ENCODE assay signal across 10 mouse cellular contexts in the genomic region with DNA sequence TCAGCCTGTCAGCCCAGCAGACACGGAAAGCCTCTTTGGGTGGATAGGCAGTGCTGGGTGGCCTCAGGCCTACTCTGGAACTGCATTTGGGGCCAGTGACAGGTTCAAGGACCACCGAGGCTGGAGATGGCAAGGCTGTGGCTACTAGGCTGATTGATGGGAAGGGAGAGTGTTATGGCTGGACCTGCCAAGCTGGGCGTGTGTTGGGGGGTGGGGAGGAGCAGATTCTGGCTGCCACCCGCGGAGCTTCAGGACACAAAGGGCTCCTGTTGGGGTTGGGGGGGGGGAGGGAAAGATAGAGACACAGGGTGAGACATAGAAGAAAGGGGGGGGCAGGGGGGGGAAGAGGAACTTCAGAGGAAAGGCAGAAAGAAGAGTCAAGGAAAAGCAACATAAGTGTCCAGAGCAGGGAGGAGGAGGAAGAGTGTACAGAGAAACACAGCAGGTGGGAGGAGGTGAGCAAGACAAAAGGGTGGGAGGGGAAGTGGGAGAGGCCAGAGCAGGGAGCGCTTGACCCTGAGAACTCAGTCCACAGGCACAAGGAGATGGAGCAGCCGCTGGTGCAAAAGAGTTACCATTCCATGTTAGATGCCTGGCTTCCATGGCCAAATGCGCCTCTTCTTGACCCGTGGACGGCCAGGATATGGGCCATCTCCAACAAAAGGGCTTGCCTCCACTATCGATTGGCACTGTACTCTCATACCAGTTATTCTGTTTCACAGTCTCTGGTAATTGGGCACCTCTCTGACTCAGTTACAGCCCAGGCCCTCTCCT. TPM values are rescaled to one million over a fixed set of nuclear protein-coding genes. Genes with fewer than 3 reads are reported as not detected.
DNase-seq lines count a peak whose midpoint lies in the region; ATAC-seq and TF ChIP-seq lines count a peak whose summit lies in the region.
"Had no signal": no experiment of that assay in that cellular context is flagged by ENCODE, and none has a peak within 500 bp of the region (broad histone marks: within the 10 kb centered on the region; RNA-seq: fewer than 3 reads in every experiment).

No protein-coding gene starts in this region.

- ATAC-seq in kidney, embryonic 16.5 days (ENCODE audit: low FRiP score, low TSS enrichment) = no peak
- no peak for ATAC-seq in embryonic facial prominence, embryonic 11.5 days (replicated peaks; ENCODE audit: insufficient number of reproducible peaks, low FRiP score, low TSS enrichment, low read depth)
- ATAC-seq in intestine, postnatal 0 days = no peak
- ATAC-seq in neural tube, embryonic 15.5 days (ENCODE audit: low FRiP score) = no peak

- no peak overlapping the region for H3K27ac ChIP-seq in kidney, embryonic 16.5 days (ENCODE audit: low read length)
- H3K27ac ChIP-seq in embryonic facial prominence, embryonic 11.5 days (replicated peaks; ENCODE audit: low read depth, low read length) = no peak overlapping the region
- no peak overlapping the region for H3K27ac ChIP-seq in intestine, postnatal 0 days (ENCODE audit: low read depth, low read length)
- no peak overlapping the region for H3K27ac ChIP-seq in neural tube, embryonic 15.5 days (replicated peaks)

- peaks cover 21% of the 10 kb centered on the region for H3K4me1 ChIP-seq in kidney, embryonic 16.5 days (ENCODE audit: insufficient read depth, low read length)
- peaks cover 4% of the 10 kb centered on the region; the same call in 1 of the 2 replicates for H3K4me1 ChIP-seq in embryonic facial prominence, embryonic 11.5 days (ENCODE audit: control insufficient read depth, insufficient read depth, low read length)
- H3K4me1 ChIP-seq in intestine, postnatal 0 days (replicated peaks; ENCODE audit: control insufficient read depth, insufficient read depth, low read length) = 0 out of 2 replicates have a peak, but pooled peaks cover 5% of the 10 kb centered on the region
- peaks cover 50% of the 10 kb centered on the region for H3K4me1 ChIP-seq in neural tube, embryonic 15.5 days

- peak overlapping the region; percentile 90 for H3K4me2 ChIP-seq in kidney, embryonic 16.5 days (replicated peaks; ENCODE audit: low read depth, low read length)
- H3K4me2 ChIP-seq in embryonic facial prominence, embryonic 11.5 days (ENCODE audit: low read depth, low read length) = peak overlapping the region; percentile 89
- H3K4me2 ChIP-seq in intestine, postnatal 0 days (replicated peaks; ENCODE audit: low read depth) = peak overlapping the region; percentile 92
- H3K4me2 ChIP-seq in neural tube, embryonic 15.5 days = peak overlapping the region; percentile 95

- DNase-seq in kidney, adult 18-20 months = no peak
- DNase-seq in embryonic facial prominence, embryonic 11.5 days (ENCODE audit: low spot score) = no peak
- DNase-seq in urinary bladder, adult 2 months (ENCODE audit: low spot score) = no peak
- DNase-seq in kidney, postnatal 36 days = no peak
- DNase-seq in heart, adult 8-10 months (ENCODE audit: low spot score) = no peak
- DNase-seq: right cerebral cortex, postnatal 4 days had no signal

- H3K9ac ChIP-seq in kidney, embryonic 16.5 days (replicated peaks; ENCODE audit: low read length) = peak overlapping the region; percentile 81
- no peak overlapping the region for H3K9ac ChIP-seq in embryonic facial prominence, embryonic 11.5 days (replicated peaks; ENCODE audit: low read length)
- no peak overlapping the region for H3K9ac ChIP-seq in intestine, postnatal 0 days (ENCODE audit: low read depth, low read length)
- H3K9ac ChIP-seq in neural tube, embryonic 15.5 days (replicated peaks) = peak overlapping the region; percentile 63

- 41% methylated on average over 8 of the region's 11 CpGs for WGBS in kidney, embryonic 16.5 days
- WGBS in embryonic facial prominence, embryonic 11.5 days = 31% methylated on average over 11 of the region's 11 CpGs
- 35% methylated on average over 11 of the region's 11 CpGs for WGBS in intestine, postnatal 0 days
- WGBS in neural tube, embryonic 15.5 days = 30% methylated on average over 11 of the region's 11 CpGs

- H3K27me3 ChIP-seq in kidney, embryonic 16.5 days (ENCODE audit: insufficient read depth, low read length) = no peaks in the 10 kb centered on the region
- no peaks in the 10 kb centered on the region for H3K27me3 ChIP-seq in embryonic facial prominence, embryonic 11.5 days (ENCODE audit: control insufficient read depth, insufficient read depth, low read length)
- no peaks in the 10 kb centered on the region for H3K27me3 ChIP-seq in intestine, postnatal 0 days (replicated peaks; ENCODE audit: control insufficient read depth, insufficient read depth, low read length)
- H3K27me3 ChIP-seq in neural tube, embryonic 15.5 days (replicated peaks) = no peaks in the 10 kb centered on the region

- no peak for TF ChIP-seq CTCF in intestine, postnatal 0 days (IDR thresholded peaks at IDR 0.05; ENCODE audit: low read depth)

- H3K4me3 ChIP-seq in kidney, embryonic 16.5 days (ENCODE audit: low read length) = peak overlapping the region; percentile 63
- peak overlapping the region; percentile 69 for H3K4me3 ChIP-seq in embryonic facial prominence, embryonic 11.5 days (ENCODE audit: low read depth, low read length)
- peak overlapping the region; percentile 68 for H3K4me3 ChIP-seq in intestine, postnatal 0 days (ENCODE audit: low read depth, low read length)
- peak overlapping the region; percentile 55 for H3K4me3 ChIP-seq in neural tube, embryonic 15.5 days (replicated peaks)

- H3K9me3 ChIP-seq in kidney, embryonic 16.5 days (ENCODE audit: low read length) = no peaks in the 10 kb centered on the region
- H3K9me3 ChIP-seq in embryonic facial prominence, embryonic 11.5 days (replicated peaks; ENCODE audit: control insufficient read depth, low read length) = no peaks in the 10 kb centered on the region
- no peaks in the 10 kb centered on the region for H3K9me3 ChIP-seq in intestine, postnatal 0 days (ENCODE audit: control insufficient read depth)
- no peaks in the 10 kb centered on the region for H3K9me3 ChIP-seq in neural tube, embryonic 15.5 days (replicated peaks)

- peaks cover 23% of the 10 kb centered on the region for H3K36me3 ChIP-seq in kidney, embryonic 16.5 days (ENCODE audit: insufficient read depth, low read length)
- 0 out of 2 replicates have a peak, but pooled peaks cover 3% of the 10 kb centered on the region for H3K36me3 ChIP-seq in embryonic facial prominence, embryonic 11.5 days (replicated peaks; ENCODE audit: control insufficient read depth, insufficient read depth, low read depth, low read length)
- H3K36me3 ChIP-seq in intestine, postnatal 0 days (ENCODE audit: control insufficient read depth, insufficient read depth) = peaks cover 38% of the 10 kb centered on the region
- H3K36me3 ChIP-seq in neural tube, embryonic 15.5 days = peaks cover 28% of the 10 kb centered on the region

RNA-seq across cellular contexts. Expression of gene Polr2h, which starts 3.0 kb away (rescaled TPM):
- polyA plus RNA-seq in kidney, embryonic 16.5 days (2015; fragmentation: Nextera tagmentation; extraction: Ambion mirVana) = 107 and 119 TPM in 2 replicates
- polyA plus RNA-seq in embryonic facial prominence, embryonic 11.5 days (2014; fragmentation: Nextera tagmentation; extraction: Ambion mirVana) = 120 and 124 TPM in 2 replicates
- polyA plus RNA-seq in intestine, postnatal 0 days (2015; fragmentation: Nextera tagmentation; extraction: Ambion mirVana) = 52.9 and 54.2 TPM in 2 replicates
- polyA plus RNA-seq in neural tube, embryonic 15.5 days (2015; fragmentation: Nextera tagmentation; extraction: Ambion mirVana) = 90.9 and 95.4 TPM in 2 replicates
- 36.3 and 40.9 TPM in 2 replicates for polyA plus RNA-seq in urinary bladder, adult 2 months (2012; rRNA removed)
- total RNA-seq in heart, adult 8-10 months (2022) = 10 to 100 TPM in 1 of 4 experiments, 1 to 10 TPM in 3; 7.8 to 11.2 (median 9.1) TPM

RNA-seq across cellular contexts. Expression of gene Clcn2, which starts 3.1 kb away (rescaled TPM):
- 18.7 and 20.1 TPM in 2 replicates for polyA plus RNA-seq in kidney, embryonic 16.5 days (2015; fragmentation: Nextera tagmentation; extraction: Ambion mirVana)
- 13.0 and 14.8 TPM in 2 replicates for polyA plus RNA-seq in embryonic facial prominence, embryonic 11.5 days (2014; fragmentation: Nextera tagmentation; extraction: Ambion mirVana)
- polyA plus RNA-seq in intestine, postnatal 0 days (2015; fragmentation: Nextera tagmentation; extraction: Ambion mirVana) = 5.4 and 6.1 TPM in 2 replicates
- 27.4 and 34.6 TPM in 2 replicates for polyA plus RNA-seq in neural tube, embryonic 15.5 days (2015; fragmentation: Nextera tagmentation; extraction: Ambion mirVana)
- polyA plus RNA-seq in urinary bladder, adult 2 months (2012; rRNA removed) = 12.8 and 14.0 TPM in 2 replicates
- 1 to 10 TPM; 1.5 to 3.3 (median 2.1) TPM for total RNA-seq in heart, adult 8-10 months (2022)

RNA-seq across cellular contexts. Expression of gene Chrd, which starts 18.4 kb away (rescaled TPM):
- polyA plus RNA-seq in kidney, embryonic 16.5 days (2015; fragmentation: Nextera tagmentation; extraction: Ambion mirVana) = 5.4 and 5.9 TPM in 2 replicates
- 1.5 and 1.7 TPM in 2 replicates for polyA plus RNA-seq in embryonic facial prominence, embryonic 11.5 days (2014; fragmentation: Nextera tagmentation; extraction: Ambion mirVana)
- polyA plus RNA-seq in intestine, postnatal 0 days (2015; fragmentation: Nextera tagmentation; extraction: Ambion mirVana) = 2.3 TPM in 2 replicates
- polyA plus RNA-seq in neural tube, embryonic 15.5 days (2015; fragmentation: Nextera tagmentation; extraction: Ambion mirVana) = 6.3 and 7.5 TPM in 2 replicates
- 18.1 and 18.5 TPM in 2 replicates for polyA plus RNA-seq in urinary bladder, adult 2 months (2012; rRNA removed)
- total RNA-seq in heart, adult 8-10 months (2022) = 1 to 10 TPM; 1.4 to 3.3 (median 2.9) TPM
- total RNA-seq: hematopoietic stem cell, adult 5-6 weeks had no signal

RNA-seq across cellular contexts. Expression of gene Thpo, which starts 19.8 kb away (rescaled TPM):
- polyA plus RNA-seq in kidney, embryonic 16.5 days (2015; fragmentation: Nextera tagmentation; extraction: Ambion mirVana) = 1.2 and 2.0 TPM in 2 replicates
- 0.48 TPM in 1 of 2 replicates, not detected in the other for polyA plus RNA-seq in embryonic facial prominence, embryonic 11.5 days (2014; fragmentation: Nextera tagmentation; extraction: Ambion mirVana)
- polyA plus RNA-seq in intestine, postnatal 0 days (2015; fragmentation: Nextera tagmentation; extraction: Ambion mirVana) = 2.4 and 2.7 TPM in 2 replicates
- 1.0 and 1.2 TPM in 2 replicates for polyA plus RNA-seq in neural tube, embryonic 15.5 days (2015; fragmentation: Nextera tagmentation; extraction: Ambion mirVana)
- 3.0 and 3.4 TPM in 2 replicates for polyA plus RNA-seq in urinary bladder, adult 2 months (2012; rRNA removed)
- under 1 TPM in 3 of 4 experiments, not detected in 1; 0.27 to 0.31 (median 0.28) TPM for total RNA-seq in heart, adult 8-10 months (2022)
- total RNA-seq: hematopoietic stem cell, adult 5-6 weeks had no signal

RNA-seq across cellular contexts. Expression of gene Fam131a, which starts 21.5 kb away (rescaled TPM):
- polyA plus RNA-seq in kidney, embryonic 16.5 days (2015; fragmentation: Nextera tagmentation; extraction: Ambion mirVana) = 7.6 and 8.0 TPM in 2 replicates
- 3.9 and 4.4 TPM in 2 replicates for polyA plus RNA-seq in embryonic facial prominence, embryonic 11.5 days (2014; fragmentation: Nextera tagmentation; extraction: Ambion mirVana)
- polyA plus RNA-seq in intestine, postnatal 0 days (2015; fragmentation: Nextera tagmentation; extraction: Ambion mirVana) = 4.7 and 5.0 TPM in 2 replicates
- 42.2 and 48.6 TPM in 2 replicates for polyA plus RNA-seq in neural tube, embryonic 15.5 days (2015; fragmentation: Nextera tagmentation; extraction: Ambion mirVana)
- 14.4 and 18.1 TPM in 2 replicates for polyA plus RNA-seq in urinary bladder, adult 2 months (2012; rRNA removed)
- 10 to 100 TPM; 26.2 to 47.4 (median 33.0) TPM for total RNA-seq in heart, adult 8-10 months (2022)

Comparison
In these comparisons a context has a peak if more than half of its experiments do, and no peak if none do; other contexts are left out.
1. H3K9ac ChIP-seq: peak in kidney, embryonic 16.5 days (single experiment) and neural tube, embryonic 15.5 days (single experiment); none in embryonic facial prominence, embryonic 11.5 days (single experiment) and intestine, postnatal 0 days (single experiment).
2. Peak in every context shown above with its lines, with median percentiles within 50 percentile points of each other: H3K4me2 ChIP-seq and H3K4me3 ChIP-seq.